Mouse (Mus musculus): ENCODE data around the gene Zbtb25.
A peak's percentile ranks its signal among the peaks of the same experiment; 100 is the strongest.

The Zbtb25 gene

GRCm38 (mm10) chr12:76336111-76336965, 33.1 kb downstream of the Zbtb25 start:
- no peak for DNase-seq (ENCODE audit: low read depth)

GRCm38 (mm10) chr12:76335641-76336040, 33.8 kb downstream of the Zbtb25 start:
- no peak for DNase-seq (ENCODE audit: low read depth)

GRCm38 (mm10) chr12:76333688-76334087, 35.7 kb downstream of the Zbtb25 start:
- DNase-seq (ENCODE audit: low read depth), result no peak

- no peak for DNase-seq (ENCODE audit: low read depth)
Measured at GRCm38 (mm10) chr12:76328567-76329354, 40.6 kb downstream of the Zbtb25 start.

GRCm38 (mm10) chr12:76326437-76327220, 42.8 kb downstream of the Zbtb25 start:
- DNase-seq (ENCODE audit: low read depth), result no peak

- peak; percentile 38 for DNase-seq (ENCODE audit: low read depth)
Measured at GRCm38 (mm10) chr12:76324679-76325431, 44.5 kb downstream of the Zbtb25 start, which contains the start of gene Akap5. Akap5 (plus strand) TSS chr12:76324891.

GRCm38 (mm10) chr12:76318282-76319212, 50.9 kb downstream of the Zbtb25 start:
- DNase-seq (ENCODE audit: low read depth), result no peak

GRCm38 (mm10) chr12:76311951-76312350, 57.5 kb downstream of the Zbtb25 start:
- DNase-seq (ENCODE audit: low read depth), result no peak

GRCm38 (mm10) chr12:76311227-76311626, 58.2 kb downstream of the Zbtb25 start:
- no peak for DNase-seq (ENCODE audit: low read depth)

GRCm38 (mm10) chr12:76310633-76311032, 58.8 kb downstream of the Zbtb25 start:
- DNase-seq (ENCODE audit: low read depth), result no peak

GRCm38 (mm10) chr12:76310007-76310406, 59.4 kb downstream of the Zbtb25 start:
- DNase-seq (ENCODE audit: low read depth), result no peak

- DNase-seq (ENCODE audit: low read depth), result no peak
Measured at GRCm38 (mm10) chr12:76308436-76308835, 61.0 kb downstream of the Zbtb25 start.

- DNase-seq (ENCODE audit: low read depth), result peak; percentile 7
Measured at GRCm38 (mm10) chr12:76307964-76308363, 61.4 kb downstream of the Zbtb25 start.

- no peak for DNase-seq (ENCODE audit: low read depth)
Measured at GRCm38 (mm10) chr12:76306852-76307561, 62.4 kb downstream of the Zbtb25 start.

- DNase-seq (ENCODE audit: low read depth), result no peak
Measured at GRCm38 (mm10) chr12:76305107-76305506, 64.3 kb downstream of the Zbtb25 start.

GRCm38 (mm10) chr12:76304199-76304598, 65.2 kb downstream of the Zbtb25 start:
- no peak for DNase-seq (ENCODE audit: low read depth)

- no peak for DNase-seq (ENCODE audit: low read depth)
Measured at GRCm38 (mm10) chr12:76303474-76303873, 65.9 kb downstream of the Zbtb25 start.

- DNase-seq (ENCODE audit: low read depth), result no peak
Measured at GRCm38 (mm10) chr12:76300367-76300766, 69.0 kb downstream of the Zbtb25 start.

- no peak for DNase-seq (ENCODE audit: low read depth)
Measured at GRCm38 (mm10) chr12:76299361-76299906, 70.0 kb downstream of the Zbtb25 start.

All from naive thymus-derived CD4-positive, alpha-beta T cell, adult 2 months (primary cell).